Mouse (Mus musculus) kidney, adult 2 months (tissue): ENCODE measurements around the gene Supv3l1.

ENCODE experiments used
- CTCF ChIP-seq: fragments of 200-500 bp; conservative IDR thresholded peaks from 2 replicates; pipeline ENCODE4 v1.5.1; 2011; ENCODE audit warnings: low read depth, mild to moderate bottlenecking, control low read depth, low read length, moderate library complexity, mixed read lengths; ENCODE audit not compliant: insufficient read depth, insufficient read length
- POLR2A ChIP-seq: fragments of 200-500 bp; IDR thresholded peaks from one replicate; pipeline ENCODE4 v1.6.1; 2011; ENCODE audit warnings: low read depth, low read length, control low read depth

DNA sequence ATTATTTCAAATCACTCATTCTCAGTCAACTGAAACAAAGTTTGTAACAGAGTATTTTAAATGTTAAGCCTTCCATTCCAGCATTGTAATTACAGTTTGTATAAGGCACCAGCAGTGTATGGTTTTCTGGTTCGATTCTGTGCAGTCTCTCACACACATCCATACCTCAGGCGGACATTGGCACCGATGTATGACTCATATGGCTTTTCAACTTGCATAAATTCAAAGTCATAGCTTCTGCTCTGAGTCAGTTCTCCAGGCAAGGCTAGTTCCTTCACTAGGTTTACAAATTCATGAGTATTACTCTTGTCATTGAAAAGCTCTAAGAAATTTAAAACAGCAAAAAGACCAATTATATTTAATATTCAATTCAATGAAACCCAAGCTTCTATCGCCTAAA lies 20.2 kb upstream of the Supv3l1 start:
- TF ChIP-seq POLR2A (no peak), CTCF (no peak)
